Mouse (Mus musculus) forebrain, embryonic 16.5 days (tissue): ENCODE data around the gene Rasl2-9. TPM values are rescaled to one million over a fixed set of nuclear protein-coding genes. Genes with fewer than 3 reads are reported as not detected.
"Not testable (repeated sequence)": the region's sequence is repeated elsewhere in the genome, so short reads cannot be mapped to it uniquely, and the experiment has no call there.

Source experiments
- ATAC-seq: fragments of 200-750 bp; cut with Nextera tagmentation; 2 replicates; pipeline ENCODE4 v1.8.0; 2017; ENCODE audit warnings: mild to moderate bottlenecking, moderate library complexity
- H3K27ac ChIP-seq: fragments of 300-500 bp; sonication (generic); 2 replicates; pipeline ENCODE4 v1.5.1; 2014; ENCODE audit warnings: low read length, control low read depth
- H3K27me3 ChIP-seq: fragments of 300-500 bp; sonication (generic); replicated peaks from 2 replicates; pipeline ENCODE4 v1.6.1; 2014; ENCODE audit warnings: low read length; ENCODE audit not compliant: control insufficient read depth, insufficient read depth
- H3K36me3 ChIP-seq: fragments of 300-500 bp; sonication (generic); 2 replicates; pipeline ENCODE4 v1.6.1; 2014; ENCODE audit not compliant: control insufficient read depth, insufficient read depth
- H3K4me1 ChIP-seq: fragments of 300-500 bp; sonication (generic); replicated peaks from 2 replicates; pipeline ENCODE4 v1.6.1; 2014; ENCODE audit warnings: low read length; ENCODE audit not compliant: control insufficient read depth, insufficient read depth
- H3K4me2 ChIP-seq: fragments of 300-500 bp; sonication (generic); 2 replicates; pipeline ENCODE4 v1.6.1; 2014; ENCODE audit warnings: mild to moderate bottlenecking, low read length, control low read depth
- H3K4me3 ChIP-seq: fragments of 300-500 bp; sonication (generic); replicated peaks from 2 replicates; pipeline ENCODE4 v1.5.1; 2014; ENCODE audit warnings: mild to moderate bottlenecking, low read length, control low read depth
- H3K9ac ChIP-seq: fragments of 300-500 bp; sonication (generic); replicated peaks from 2 replicates; pipeline ENCODE4 v1.6.1; 2014; ENCODE audit warnings: low read depth, low read length, control low read depth
- H3K9me3 ChIP-seq: fragments of 300-500 bp; sonication (generic); 2 replicates; pipeline ENCODE4 v1.6.1; 2016; ENCODE audit warnings: low read length; ENCODE audit not compliant: control insufficient read depth
- WGBS: fragments of 180-500 bp; shearing (Covaris S2); extraction: QIAGEN DNeasy Blood & Tissue Kit; methylation state at CpG from one replicate; pipeline ENCODE4 v1.1.7; 2014; 5-methylcytosine and 5-hydroxymethylcytosine counted together
- polyA plus RNA-seq: library from polyadenylated mRNA; unstranded; fragments of >200 nt; fragmentation: Nextera tagmentation; extraction: Ambion mirVana; gene quantifications from 2 replicates; pipeline ENCODE4 v1.2.1, GENCODE M21; 2015

Rasl2-9 gene
- polyA plus RNA-seq, 1 experiment from 2014 or later, result not detected

DNA sequence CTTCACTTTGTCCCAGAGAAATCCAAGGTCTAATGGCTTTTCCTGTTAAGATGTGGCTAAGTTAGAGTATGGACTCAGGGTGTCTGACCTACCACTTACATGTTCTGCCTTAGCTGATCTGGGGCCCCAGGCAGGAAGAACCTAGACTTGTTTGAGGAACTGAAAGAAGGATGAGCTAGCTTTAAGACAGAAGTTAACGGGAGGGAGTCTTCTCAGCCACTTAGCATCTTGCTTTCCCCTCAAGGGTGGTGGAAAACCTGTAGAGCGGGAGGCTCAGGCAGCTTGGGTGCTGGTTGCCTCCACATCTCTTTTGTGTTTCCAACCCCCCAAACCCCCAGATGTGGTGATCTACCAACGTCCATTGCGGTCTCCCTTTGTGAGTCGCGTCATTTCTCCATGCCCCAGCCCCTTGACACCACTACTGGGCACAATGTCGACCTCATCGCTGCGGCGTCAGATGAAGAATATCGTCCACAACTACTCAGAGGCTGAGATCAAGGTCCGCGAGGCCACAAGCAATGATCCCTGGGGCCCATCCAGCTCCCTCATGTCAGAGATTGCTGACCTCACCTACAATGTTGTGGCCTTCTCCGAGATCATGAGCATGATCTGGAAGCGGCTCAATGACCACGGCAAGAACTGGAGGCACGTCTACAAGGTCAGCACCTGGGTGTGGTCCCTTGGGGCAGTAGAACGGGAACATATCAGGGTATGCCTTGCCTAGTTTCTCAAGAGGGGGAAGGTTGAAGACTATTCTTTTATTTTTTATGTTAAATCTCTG is 42.2 kb downstream of the Rasl2-9 start:
- H3K9me3 ChIP-seq, result no peaks in the 10 kb centered on the region
- no peaks in the 10 kb centered on the region for H3K27me3 ChIP-seq
- no peak overlapping the region for H3K4me3 ChIP-seq
- no peak overlapping the region for H3K9ac ChIP-seq
- peaks cover 11% of the 10 kb centered on the region; the same call in 1 of the 2 replicates for H3K36me3 ChIP-seq
- H3K4me1 ChIP-seq, result peaks cover 21% of the 10 kb centered on the region
- no peak overlapping the region for H3K27ac ChIP-seq
- WGBS, result 94% methylated on average over 18 of the region's 18 CpGs
- H3K4me2 ChIP-seq, result no peak overlapping the region
- ATAC-seq, result no peak

DNA sequence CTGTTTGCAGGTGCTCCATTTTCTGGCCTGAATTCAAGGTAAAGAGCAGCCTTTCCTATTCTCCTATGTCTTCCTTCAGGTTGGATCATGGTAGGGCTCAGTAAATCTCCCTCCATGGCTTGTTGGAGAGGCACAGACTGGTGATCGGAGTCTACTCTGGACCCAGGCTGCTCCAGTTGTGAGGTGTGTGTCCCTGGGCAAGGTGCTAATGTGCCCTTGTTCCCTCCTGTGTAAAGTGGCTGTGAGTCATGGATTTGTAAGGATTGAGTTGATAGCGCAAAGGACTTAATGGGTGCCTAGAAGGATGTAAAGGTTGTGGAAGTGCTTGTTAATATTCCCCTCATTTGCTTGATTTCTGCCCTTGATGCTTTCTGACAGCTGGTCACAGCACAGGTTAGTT is 43.8 kb downstream of the Rasl2-9 start:
- H3K4me2 ChIP-seq, result no peak overlapping the region

DNA sequence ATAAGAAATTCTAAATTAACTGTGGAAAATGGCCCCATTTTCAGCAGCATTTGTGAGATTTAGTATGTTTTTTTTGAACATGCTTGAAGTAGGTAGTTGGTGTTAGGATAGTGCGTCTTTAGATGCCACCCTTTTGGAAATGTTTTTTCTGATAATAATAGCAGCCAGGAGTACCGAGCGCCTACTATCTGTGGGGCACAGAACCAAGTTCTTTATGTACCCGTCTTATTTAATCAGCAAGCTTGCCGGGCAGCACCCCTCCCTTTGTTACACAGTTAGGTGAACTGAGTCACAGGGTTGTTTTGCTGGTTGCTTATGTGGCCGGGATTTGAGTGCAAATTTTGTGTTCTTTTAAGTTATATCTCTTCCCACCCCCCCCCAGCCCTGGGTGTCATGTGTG is 44.5 kb downstream of the Rasl2-9 start:
- H3K36me3 ChIP-seq, result peaks cover 19% of the 10 kb centered on the region
- no peak for ATAC-seq
- H3K27me3 ChIP-seq, result no peaks in the 10 kb centered on the region
- peaks cover 21% of the 10 kb centered on the region for H3K4me1 ChIP-seq
- no peaks in the 10 kb centered on the region for H3K9me3 ChIP-seq
- H3K9ac ChIP-seq, result peak overlapping the region; percentile 96
- WGBS, result 68% methylated on average over 6 of the region's 6 CpGs
- H3K27ac ChIP-seq, result no peak overlapping the region
- H3K4me2 ChIP-seq, result peak overlapping the region; percentile 90
- H3K4me3 ChIP-seq, result peak overlapping the region; percentile 89

More for the DNA sequence above, 43.8 kb downstream of the Rasl2-9 start:
- WGBS, result 100% methylated on average over 2 of the region's 2 CpGs
- no peaks in the 10 kb centered on the region for H3K27me3 ChIP-seq
- no peaks in the 10 kb centered on the region for H3K9me3 ChIP-seq
- H3K9ac ChIP-seq, result no peak overlapping the region
- peaks cover 21% of the 10 kb centered on the region for H3K4me1 ChIP-seq
- peaks cover 13% of the 10 kb centered on the region; the same call in 1 of the 2 replicates for H3K36me3 ChIP-seq
- no peak overlapping the region for H3K27ac ChIP-seq
- ATAC-seq, result no peak
- H3K4me3 ChIP-seq, result no peak overlapping the region

GRCm38 (mm10) chr7:5080815-5081214 is 44.9 kb downstream of the Rasl2-9 start:
- H3K9me3 ChIP-seq, result no peaks in the 10 kb centered on the region
- peak overlapping the region; percentile 86 for H3K27ac ChIP-seq
- peak overlapping the region; percentile 90 for H3K4me2 ChIP-seq
- H3K36me3 ChIP-seq, result peaks cover 21% of the 10 kb centered on the region
- no peak for ATAC-seq
- 16% methylated on average over 6 of the region's 6 CpGs for WGBS
- H3K27me3 ChIP-seq, result no peaks in the 10 kb centered on the region
- H3K4me3 ChIP-seq, result peak overlapping the region; percentile 89
- H3K4me1 ChIP-seq, result peaks cover 21% of the 10 kb centered on the region
- peak overlapping the region; percentile 96 for H3K9ac ChIP-seq

DNA sequence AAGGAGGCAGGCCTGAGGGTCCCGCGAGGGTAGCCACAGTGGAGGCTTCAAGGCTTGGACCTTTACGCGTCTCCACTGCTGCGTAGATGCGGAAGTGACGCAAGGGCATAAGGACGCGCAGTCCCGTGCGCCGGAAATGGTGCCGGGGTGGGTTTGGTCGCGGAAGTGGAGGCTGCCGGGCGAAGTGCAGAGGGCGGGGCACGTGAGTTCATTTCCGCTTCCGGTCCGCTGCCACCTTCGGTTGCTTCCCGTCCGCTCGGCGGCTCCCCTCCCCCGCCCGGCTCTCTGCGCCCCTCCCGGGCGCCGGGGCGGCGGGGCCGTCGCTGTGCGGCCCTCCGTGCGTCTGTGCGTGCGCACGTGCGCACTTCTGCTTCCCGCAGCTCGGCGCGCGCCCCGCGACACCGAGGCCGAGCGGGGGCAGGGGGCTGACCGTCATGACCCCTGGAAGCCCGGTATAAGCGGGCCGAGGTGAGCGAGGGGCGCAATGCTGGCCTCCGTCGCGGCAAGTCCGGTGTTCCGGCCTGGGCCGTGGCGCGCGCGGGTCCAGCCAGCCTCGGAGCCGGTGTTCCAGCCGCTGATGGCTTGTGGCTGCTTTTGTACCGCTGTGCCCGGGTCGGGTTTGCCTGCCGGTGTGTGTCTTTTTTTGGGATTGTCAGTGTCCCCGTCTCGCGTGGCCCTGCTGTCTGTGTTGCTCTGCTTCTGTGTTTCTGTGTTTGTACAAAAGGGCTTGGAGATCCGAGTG is 45.6 kb downstream of the Rasl2-9 start, which contains the start of gene Epn1:
Gene Epn1, plus strand, starts transcription at position 226 of the 742 bp plus-strand sequence.
- peak within 1 kb of the TSS; percentile 89 for H3K4me3 ChIP-seq
- H3K36me3 ChIP-seq, result peaks cover 23% of the 10 kb centered on the region
- H3K27me3 ChIP-seq, result no peaks in the 10 kb centered on the region
- H3K4me1 ChIP-seq, result peaks cover 21% of the 10 kb centered on the region
- H3K4me2 ChIP-seq, result peak within 1 kb of the TSS; percentile 90
- H3K9me3 ChIP-seq, result no peaks in the 10 kb centered on the region
- peak within 1 kb of the TSS; percentile 86 for H3K27ac ChIP-seq
- peak within 1 kb of the TSS; percentile 96 for H3K9ac ChIP-seq
- WGBS, result under 1% methylated on average over 74 of the region's 81 CpGs
- ATAC-seq, result peak; percentile 98

DNA sequence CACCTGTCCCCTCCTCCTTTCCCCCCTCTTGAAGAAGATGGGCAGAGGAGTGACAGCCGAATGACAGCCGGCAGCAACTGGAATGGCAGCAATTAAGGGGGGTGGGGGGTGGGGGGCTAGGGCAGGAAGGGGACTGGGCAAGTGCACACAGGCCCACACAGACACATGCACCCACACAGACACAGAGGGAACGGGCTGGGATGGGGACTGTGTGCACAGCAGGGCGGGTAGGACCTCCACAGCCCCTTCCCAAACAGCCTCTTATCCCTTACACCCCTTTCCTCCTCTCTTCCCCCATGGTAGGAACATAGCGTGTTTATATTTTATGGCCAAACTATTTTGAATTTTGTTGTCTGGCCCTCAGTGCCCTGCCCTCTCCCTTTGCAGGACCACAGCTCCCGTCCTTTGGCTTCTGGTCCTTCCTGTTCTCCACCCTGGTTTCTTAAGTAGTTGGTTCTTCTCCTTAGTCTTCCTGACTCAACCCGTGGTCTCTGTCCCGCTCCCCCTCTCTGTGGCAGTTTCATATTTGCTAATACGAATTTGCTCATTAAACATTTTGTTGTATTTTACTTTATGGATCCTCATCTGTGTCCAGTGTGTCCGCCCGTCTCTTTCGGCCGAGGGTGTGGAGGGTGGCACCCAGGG is 46.3 kb downstream of the Rasl2-9 start:
- not testable (repeated sequence) for H3K9ac ChIP-seq, H3K27me3 ChIP-seq, H3K9me3 ChIP-seq
- H3K27ac ChIP-seq, result peak overlapping the region; percentile 54; the same call in 1 of the 2 replicates
- H3K36me3 ChIP-seq, result peaks cover 21% of the 10 kb centered on the region
- peak overlapping the region; percentile 50 for H3K4me2 ChIP-seq
- peaks cover 19% of the 10 kb centered on the region for H3K4me1 ChIP-seq
- ATAC-seq, result peak; percentile 41
- 50% methylated on average over 8 of the region's 13 CpGs for WGBS
- peak overlapping the region; percentile 89 for H3K4me3 ChIP-seq

DNA sequence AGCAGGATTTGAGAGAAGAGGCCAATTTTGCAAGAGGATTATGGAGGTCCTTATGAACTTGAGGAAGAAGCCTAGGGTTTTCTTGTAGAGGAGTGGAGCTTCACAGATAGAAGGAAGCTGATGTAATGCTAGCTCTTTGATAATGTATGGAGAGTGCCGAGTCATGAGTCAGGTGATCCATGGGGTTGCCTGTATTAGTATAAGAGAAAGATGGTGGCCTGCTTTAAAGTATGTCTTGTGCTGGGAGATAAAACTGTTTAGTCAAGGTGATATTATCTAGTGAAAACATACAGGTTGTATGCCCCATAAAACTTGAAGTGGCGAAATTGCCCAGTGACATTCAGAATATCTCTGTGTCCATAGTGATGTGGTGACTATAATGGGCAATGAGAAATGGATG is 48.8 kb downstream of the Rasl2-9 start:
- 94% methylated on average over 2 of the region's 2 CpGs for WGBS
- peaks cover 23% of the 10 kb centered on the region for H3K36me3 ChIP-seq

DNA sequence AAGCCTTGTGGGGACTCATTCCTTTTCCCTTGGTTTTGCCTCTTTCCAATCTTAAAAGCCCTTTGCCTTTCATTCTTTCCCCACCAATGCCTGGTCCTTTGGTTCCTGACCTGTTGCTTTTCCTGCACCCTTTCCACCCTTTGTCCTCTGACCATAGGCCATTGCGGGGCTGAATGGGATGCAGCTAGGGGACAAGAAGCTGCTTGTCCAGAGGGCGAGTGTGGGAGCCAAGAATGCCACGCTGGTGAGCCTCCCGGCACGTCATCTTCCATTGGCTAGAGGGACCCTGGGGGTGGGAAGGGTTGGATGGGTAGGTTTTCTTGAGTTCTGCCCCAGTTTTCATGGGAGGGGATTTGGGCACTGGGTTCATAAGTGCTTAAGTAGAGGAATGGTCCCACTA is 50.8 kb downstream of the Rasl2-9 start:
- Histone ChIP-seq H3K27ac (no peak overlapping the region), H3K9ac (no peak overlapping the region), H3K27me3 (no peaks in the 10 kb centered on the region), H3K4me1 (no peaks in the 10 kb centered on the region), H3K4me2 (no peak overlapping the region), H3K36me3 (peaks cover 38% of the 10 kb centered on the region), H3K4me3 (no peak overlapping the region), H3K9me3 (no peaks in the 10 kb centered on the region)
- WGBS, result 93% methylated on average over 5 of the region's 5 CpGs
- no peak for ATAC-seq

More for the DNA sequence above, 48.8 kb downstream of the Rasl2-9 start:
- no peak for ATAC-seq
- Histone ChIP-seq H3K4me3 (no peak overlapping the region), H3K4me2 (no peak overlapping the region), H3K4me1 (peaks cover 14% of the 10 kb centered on the region), H3K9me3 (no peaks in the 10 kb centered on the region), H3K27ac (no peak overlapping the region), H3K9ac (no peak overlapping the region), H3K27me3 (no peaks in the 10 kb centered on the region)
